In genomic region chr6:122767012-122767411, GRCm38 (mm10) we compare ENCODE assay signal across 18 mouse cellular contexts. TPM values are rescaled to one million over a fixed set of nuclear protein-coding genes. Genes with fewer than 3 reads are reported as not detected.
"Had no signal": no experiment of that assay in that cellular context is flagged by ENCODE, and none has a peak within 500 bp of the region (broad histone marks: within the 10 kb centered on the region; RNA-seq: fewer than 3 reads in every experiment).

No protein-coding gene starts in this region.

RNA-seq across cellular contexts. Expression of gene Nanog, which starts 59.7 kb away (rescaled TPM):
- total RNA-seq: heart, postnatal 10 days; heart, postnatal 14 days; heart, postnatal 25 days; heart, postnatal 36 days; hematopoietic stem cell, adult 5-6 weeks; hindbrain, postnatal 0 days; layer of hippocampus, adult 18-20 months; layer of hippocampus, adult 2 months; layer of hippocampus, postnatal 10 days; layer of hippocampus, postnatal 14 days; layer of hippocampus, postnatal 25 days; layer of hippocampus, postnatal 36 days; left cerebral cortex, adult 18-20 months; left cerebral cortex, adult 2 months; left cerebral cortex, adult 8-10 months had no signal
- polyA plus RNA-seq: kidney, embryonic 14.5 days; kidney, postnatal 0 days; large intestine, adult 2 months had no signal
